Mouse (Mus musculus) left cerebral cortex, postnatal 36 days (tissue): ENCODE measurements around the gene Arid5b. TPM values are rescaled to one million over a fixed set of nuclear protein-coding genes. Genes with fewer than 3 reads are reported as not detected.

Experiments
- DNase-seq, 2 experiments: peaks; one replicate each; pipeline ENCODE4 v3.0.0; 2021 to 2022; ENCODE audit warnings: low spot score in 2 of 2, mixed read lengths in 1 of 2
- intact Hi-C: fragments of 180-260 bp; cut with DNase I; formaldehyde crosslinking; loops from one replicate; pipeline ENCODE4 v1.15.1; 2025
- total RNA-seq, 2 experiments: library from RNA; stranded (reverse); gene quantifications; 2 replicates each; pipeline ENCODE4 v1.2.3; 2021

Gene Arid5b
- total RNA-seq, 2 experiments from 2014 or later: 27.8 to 34.3 TPM

DNA sequence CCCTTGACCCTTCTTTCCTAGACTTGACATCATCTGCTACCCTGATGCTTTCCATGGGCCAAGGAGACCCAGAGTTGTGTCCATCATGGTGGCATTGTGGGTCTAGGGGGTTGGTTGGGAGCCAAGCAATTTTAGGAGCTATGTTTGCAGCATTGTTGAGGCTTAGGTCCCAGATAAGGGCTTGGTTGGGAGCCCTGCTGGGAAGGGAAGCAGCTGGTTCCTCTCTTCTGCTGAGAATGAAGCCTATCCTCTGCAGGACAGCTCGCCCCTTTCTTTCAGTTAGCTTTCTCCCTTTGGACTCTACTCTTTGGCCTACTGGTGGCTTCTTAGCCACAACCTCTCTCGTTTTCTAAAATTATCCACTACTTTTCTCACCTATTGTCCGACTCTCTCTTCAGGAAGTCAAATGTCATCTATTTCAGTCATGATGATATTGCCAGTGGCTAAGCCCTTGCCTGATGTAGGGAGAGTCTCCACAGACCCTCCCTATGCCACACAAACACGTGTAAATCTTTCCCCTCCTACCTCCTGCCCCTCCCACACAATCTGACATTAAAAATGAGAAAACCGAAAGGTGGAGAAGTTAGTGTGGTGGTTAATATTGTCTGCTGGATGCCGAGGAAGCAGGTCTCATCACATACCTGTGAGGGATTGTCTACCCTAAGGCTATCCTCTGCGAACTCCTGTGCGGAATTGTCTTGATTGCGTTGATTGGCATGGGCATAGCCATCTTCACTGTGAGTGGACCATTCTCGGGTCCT is 198.4 kb downstream of the Arid5b start:
- no peak for DNase-seq
- intact Hi-C loops: no loop called here

DNA sequence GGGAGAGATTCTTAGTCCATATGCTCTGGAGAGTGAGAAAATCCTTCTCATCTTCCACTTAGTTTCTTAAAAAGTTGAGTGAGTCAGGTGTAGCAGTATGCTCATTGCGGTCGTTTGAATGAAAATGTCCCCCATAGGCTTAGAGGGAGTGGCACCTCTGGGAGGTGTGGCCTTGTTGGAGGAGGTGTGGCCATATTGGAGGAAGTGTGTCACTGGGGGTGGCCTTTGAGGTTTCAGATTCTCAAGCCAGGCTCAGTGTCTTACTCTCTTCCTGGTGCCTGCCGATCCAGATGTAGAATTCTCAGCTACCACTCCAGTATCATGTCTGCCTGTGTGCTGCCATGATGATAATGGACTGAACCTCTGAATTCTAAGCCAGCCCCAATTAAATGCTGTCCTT is 199.8 kb downstream of the Arid5b start:
- no peak for DNase-seq
- intact Hi-C loops: no loop called here

DNA sequence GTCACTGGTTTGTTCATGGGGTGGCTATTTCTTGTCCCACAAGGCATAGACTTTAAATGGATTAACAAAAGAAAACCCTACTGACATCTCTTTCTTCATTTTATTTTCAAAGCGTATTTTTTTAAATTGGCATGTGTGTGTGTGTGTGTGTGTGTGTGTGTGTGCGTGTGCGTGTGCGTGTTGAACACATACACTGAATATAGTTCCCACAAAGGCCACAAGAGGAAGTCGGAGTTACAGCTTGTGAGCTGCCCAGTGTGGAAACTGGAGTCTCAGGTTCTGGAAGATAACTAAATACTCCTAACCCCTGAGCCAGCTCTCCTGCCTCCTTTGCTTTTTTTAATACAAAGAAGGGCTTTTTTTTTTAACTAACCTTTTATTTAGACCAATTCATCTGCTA is 203.4 kb downstream of the Arid5b start:
- intact Hi-C loops: no loop called here
- DNase-seq: no peak

DNA sequence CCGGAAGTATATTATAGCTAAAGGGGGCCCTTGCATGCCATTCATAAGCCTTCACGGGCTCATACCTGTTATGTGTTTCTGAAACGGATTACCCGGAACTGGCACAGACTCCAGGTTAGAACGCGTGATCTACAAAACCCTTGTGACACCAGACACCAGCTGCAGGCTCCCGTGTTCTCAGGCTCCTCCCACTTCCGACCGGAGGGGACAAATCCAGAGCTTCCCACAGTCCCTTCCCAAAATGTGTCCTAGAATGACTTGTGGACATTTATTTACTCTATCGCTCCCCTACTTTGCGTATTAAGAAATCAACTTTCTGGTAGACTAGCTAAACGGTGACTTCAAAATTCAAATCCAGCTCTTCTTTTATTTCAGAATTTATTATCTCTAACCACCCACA is 204.2 kb downstream of the Arid5b start:
- intact Hi-C loops: no loop called here
- DNase-seq: no peak

DNA sequence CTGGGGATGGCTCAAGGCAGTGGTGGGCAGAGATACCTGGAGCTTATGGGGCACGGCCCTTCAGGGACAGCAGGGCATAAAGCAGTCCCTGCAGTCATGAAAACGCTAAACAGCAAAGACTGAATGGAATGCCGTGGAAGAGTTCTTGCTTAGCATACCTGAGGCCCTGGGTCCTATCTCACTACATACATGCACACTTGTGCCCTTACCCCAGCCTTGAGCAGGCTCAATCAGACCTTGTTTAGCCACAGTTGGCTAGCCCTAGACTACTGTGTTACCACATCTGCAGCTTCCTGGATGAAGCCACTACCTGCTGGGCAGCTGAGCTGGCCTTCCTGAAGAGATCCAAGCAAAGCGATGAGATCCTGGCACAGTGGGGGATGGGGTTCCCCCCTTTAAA is 205.9 kb downstream of the Arid5b start:
- DNase-seq: no peak
- intact Hi-C loops: no loop called here

DNA sequence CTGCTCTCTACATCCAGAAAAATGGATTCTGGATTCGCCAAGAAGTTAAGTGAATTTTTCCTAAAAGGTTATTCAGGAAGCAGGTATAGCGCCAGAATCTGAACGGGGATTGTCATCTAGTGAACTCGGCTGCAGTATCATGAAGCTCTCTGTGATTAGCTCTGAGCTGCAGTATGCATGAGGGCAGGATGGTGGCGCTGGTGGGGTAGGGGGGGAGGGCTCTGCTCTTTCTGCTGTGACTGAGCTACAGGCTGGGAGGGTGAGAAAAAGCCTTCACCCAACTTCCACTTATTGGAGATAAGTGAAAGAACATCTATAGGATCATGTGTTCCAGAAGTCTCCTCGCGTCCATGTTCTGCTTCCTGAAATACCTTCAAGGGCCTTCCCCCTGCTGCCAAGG is 207.5 kb downstream of the Arid5b start:
- no peak for DNase-seq
- intact Hi-C loops: no loop called here

DNA sequence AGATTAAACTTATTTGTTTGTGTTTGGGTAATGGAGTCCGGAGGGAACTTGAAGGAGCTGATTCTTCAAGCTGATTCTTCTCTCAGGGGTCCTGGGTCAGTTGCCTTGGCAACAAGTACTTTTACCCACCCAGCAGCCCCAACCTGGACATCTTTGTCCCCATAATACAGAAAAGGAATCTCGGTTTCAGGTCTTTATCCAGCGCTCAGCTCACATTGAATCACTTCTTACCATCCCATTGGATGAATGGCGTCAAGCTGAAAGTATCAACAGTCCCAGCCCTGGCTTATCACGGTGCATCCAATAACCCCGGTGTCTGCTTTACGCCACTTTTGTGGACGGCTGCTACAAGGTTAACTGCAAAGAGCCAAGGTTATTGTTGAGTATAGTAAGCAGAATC is 210.1 kb downstream of the Arid5b start:
- DNase-seq: no peak
- intact Hi-C loops: no loop called here

DNA sequence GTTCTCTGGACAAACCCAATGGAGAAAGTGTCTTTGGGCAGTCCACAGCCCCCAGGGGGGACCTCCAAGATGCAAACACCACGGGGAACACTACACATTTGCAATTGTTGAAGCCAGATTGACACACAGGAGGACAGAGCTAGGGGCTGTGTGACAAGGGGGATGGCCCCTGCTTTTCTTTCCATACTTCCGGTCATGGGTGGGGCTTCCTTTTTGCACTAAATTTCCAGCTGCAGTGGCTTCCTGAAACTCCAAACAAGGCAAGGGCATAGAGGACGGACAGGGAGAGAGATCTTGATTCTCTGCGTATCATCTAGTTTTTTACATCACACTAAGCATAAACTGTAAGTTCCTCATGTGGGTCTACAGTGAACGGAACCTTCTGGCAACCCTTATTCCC is 210.6 kb downstream of the Arid5b start:
- intact Hi-C loops: no loop called here
- no peak for DNase-seq

DNA sequence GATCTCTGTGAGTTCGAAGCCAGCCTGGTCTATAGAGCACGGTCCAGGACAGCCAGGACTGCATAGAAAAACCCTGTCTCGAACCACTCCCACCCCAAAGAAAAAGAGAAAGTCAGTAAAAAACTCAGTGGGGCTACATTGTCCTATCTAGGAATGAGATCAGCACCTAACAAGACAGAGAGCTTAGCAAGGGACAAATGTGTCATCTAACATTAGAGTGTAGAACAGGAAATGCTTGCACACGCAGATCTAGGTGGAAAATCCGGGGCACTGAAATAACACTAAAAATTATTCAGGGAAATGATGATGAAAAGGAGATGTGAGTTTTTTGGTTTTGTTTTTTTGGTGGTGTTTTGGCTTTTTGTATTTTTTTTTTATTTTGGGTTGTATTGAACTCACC is 212.4 kb downstream of the Arid5b start:
- intact Hi-C loops: no loop called here
- DNase-seq: no peak

DNA sequence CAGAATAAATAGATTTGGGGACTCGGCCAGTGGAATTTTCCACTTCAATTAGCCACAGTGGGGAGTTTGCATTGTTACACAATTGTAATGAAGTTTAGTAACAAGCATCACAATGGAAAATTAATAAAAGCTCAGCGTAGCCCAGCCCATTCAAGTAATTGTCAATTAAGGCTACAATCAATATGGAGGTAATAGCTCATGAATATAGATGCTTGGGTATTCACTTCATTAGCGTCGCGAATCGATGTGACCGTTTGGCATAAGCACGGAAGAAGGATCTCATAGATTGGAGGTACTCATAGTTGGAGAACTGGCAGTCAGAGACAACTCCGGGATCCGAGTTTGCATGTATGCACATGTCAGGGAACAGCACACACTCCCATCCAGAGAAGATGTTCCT is 214.0 kb downstream of the Arid5b start:
- intact Hi-C loops: no loop called here

DNA sequence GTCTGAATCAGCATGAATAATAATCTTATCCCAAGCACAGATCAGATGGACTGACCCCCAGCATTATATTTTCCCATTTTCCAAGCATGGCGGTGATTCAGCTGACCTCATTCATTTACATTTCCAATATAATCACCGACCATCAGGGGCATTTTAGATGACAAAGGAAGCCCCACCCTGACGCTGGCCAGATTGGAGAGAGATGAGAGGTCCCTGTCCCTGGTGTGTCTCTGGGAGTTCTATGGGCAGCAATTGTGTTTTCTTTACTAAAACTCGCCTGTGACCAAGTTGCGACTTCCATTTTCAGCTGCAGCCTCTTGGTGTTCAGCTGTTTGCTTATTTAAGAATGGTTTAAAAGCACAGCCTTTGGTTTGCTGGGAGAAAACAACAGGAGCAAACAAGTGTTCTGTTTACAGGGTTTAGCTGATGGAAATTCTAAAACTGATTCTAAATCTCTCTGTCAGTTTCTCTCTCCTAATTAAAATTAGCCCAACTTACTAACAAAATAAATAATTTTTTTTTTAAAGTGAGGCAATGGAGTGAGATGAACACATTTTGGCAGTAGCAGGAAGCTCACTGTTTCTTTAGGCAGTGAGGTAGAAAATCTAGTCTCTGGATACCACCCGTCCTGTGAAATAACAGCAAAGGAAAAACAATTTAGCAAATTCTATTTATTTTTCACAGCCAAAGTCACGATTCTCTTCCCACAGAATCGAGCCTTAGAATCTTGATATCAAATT is 214.6 kb downstream of the Arid5b start:
- DNase-seq: no peak
- intact Hi-C loops: no loop called here

More for the DNA sequence above, 214.0 kb downstream of the Arid5b start:
- DNase-seq: no peak

DNA sequence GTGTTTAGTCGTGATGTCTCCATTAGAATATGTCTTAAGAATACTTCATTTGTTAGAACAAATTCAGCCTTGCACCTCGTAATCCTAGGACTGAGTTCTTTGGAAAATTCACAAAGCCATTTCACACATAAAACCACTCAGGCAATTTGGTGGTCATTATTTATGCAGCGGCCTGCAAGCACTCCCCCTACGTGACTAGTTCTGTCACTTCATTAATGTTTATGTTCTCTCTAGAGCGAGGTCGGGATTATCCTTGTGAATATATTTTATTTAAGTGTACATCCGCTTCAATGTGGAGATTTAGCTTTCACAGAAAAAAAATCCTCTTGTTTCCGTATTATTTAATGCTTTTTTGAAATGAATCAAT is 217.3 kb downstream of the Arid5b start:
- DNase-seq: no peak
- intact Hi-C loops: no loop called here

DNA sequence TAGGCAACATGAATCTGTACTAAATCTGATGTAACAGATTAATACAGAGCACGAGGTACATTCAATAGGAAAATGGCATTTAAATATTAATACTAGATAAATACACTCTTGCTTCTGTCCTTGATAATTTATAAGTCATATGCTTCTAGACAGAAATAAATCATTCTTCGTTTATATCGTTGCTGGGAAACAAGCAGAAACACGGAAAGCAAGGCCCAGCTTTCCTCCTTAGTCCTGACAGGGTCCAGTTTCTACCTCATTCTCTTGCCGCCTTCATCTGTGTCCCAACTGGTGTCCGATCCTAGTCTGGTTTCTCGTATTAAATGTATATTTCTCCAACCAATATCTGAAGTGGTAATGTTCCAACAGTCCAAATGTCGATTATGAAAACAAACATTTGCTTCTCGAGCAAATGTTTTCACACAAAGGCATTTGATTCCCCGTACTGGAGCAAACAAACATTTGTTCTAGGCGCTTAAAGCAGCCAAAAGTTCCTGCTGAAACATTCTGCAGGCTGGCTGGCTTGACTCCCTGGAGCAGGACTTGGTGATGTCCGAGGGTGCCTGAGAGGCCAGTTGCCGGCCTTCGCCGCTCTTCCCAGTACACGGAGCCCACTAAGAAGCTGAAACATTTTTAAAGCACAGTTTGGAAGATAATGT is 217.8 kb downstream of the Arid5b start:
- no peak for DNase-seq
- intact Hi-C loops: no loop called here

DNA sequence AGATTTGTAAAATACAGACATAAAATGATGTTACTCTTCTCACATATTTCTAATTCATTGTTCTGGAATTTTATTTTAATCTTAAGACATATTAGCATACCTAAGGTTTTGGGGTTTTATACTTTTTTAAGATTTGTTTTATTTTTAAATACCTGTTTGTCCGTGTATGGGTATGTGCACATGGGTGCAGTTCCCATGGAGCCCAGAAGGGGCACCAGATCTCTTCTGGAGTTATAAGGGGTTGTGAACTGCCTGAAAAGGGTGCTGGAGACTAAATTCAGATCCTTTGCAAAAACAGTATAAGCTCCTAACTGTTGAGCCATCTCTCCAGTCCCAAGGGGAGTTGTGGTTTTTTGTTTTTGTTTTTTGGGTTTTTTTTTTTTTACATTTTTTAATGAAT is 220.2 kb downstream of the Arid5b start:
- DNase-seq: no peak
- intact Hi-C loops: no loop called here

DNA sequence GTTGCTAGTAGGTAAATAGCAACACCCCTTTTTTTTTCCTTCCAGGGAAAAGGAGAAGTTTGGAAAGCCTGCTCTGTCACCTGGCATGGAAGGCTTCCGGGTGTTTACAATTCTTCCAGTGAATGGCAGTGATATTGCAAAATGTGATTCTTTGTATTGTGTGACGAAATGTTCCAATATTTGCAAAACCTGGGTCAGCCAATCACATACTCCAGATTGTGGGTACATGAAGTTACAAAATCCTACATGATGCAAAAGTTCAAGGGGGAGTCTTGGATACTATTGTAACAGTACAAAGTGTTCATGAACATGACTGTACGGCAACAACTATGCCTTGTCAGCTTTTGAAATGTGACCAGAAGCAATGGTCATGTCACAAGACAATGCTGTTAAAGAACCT is 220.7 kb downstream of the Arid5b start:
- DNase-seq: no peak
- intact Hi-C loops: no loop called here

DNA sequence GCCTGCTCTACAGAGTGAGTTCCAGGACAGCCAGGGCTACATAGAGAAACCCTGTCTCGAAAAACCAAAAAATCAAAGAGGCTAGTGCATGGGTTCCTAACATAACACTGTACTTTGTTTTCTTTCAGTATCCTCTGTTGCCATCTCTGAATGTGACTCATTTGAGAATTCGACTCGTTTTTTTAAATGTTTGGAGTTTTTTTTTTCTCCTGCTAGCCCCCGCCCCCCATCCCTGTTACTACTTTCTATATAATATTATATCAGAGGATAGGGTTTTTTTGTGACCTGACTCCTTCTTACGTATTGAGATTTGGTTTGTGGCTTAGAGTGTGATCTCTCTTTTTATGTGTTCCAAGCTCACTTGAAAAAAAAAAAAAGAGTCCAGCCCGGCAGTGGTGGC is 223.8 kb downstream of the Arid5b start:
- no peak for DNase-seq
- intact Hi-C loops: no loop called here

DNA sequence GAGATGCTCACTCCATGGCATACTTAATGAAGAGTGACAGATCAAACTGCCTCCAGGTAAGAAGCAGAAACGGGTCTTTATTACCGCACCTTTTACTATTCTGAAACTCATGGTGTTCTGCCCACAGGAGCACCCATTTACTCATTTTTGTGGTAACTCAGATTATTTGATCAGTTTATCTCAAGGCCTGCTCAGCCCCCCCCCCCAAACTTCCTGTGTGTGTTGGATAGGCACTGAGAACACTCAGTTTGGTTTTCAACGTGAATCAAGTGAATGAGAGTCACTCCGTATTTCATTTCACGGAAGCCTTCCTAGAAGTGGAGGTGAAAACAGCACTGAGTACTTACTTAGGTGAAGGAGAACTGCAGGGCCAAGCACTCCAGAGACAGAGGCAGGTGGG is 224.4 kb downstream of the Arid5b start:
- no peak for DNase-seq
- intact Hi-C loops: no loop called here

DNA sequence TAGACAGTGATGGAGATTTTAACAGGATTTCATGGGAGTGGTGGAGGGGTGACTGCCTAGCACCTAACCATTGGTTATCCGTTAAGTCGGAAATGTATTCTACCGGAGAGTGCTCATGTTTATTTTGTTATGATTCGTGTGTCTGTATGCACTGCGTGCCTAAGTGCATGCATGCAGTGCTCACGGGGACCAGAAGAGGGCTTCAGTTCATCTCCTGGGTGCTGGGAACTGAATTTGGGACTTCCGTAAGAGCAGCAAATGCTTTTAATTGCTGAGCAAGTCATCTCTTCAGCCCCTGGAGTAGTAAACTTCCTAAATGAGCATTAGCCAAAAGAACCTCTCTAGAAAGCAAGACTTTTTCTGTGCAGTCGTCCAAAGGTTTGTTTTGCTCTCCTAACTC is 226.2 kb downstream of the Arid5b start:
- DNase-seq: no peak
- intact Hi-C loops: no loop called here

DNA sequence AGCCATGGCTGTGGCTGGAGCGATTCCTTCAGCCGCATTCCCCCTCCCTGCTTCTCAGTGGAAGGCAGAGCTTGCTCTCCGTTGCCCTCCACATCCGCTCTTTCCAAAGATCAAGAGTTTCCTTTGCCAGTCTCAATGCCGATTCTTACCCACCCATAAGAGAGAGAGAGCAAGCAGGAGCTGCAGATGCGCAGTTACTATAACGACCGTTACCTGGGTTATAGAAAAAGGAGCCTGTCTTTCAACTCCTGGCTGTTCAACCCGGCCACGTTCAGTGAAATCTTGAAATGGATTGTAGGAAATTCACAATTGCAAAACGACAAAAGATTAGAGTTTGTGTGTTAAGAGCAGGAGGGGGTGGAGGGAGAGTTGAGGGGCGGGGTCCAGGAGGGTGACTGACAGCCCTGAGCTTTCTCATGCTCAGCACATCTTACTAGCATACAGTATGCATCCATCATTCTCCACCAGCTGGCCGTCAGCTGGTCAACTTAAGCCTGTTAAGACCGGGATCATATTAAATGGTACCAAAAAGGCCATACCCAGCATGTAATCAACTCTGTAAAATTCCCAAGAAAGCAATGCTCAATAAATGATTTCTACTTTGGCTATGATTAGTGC is 227.1 kb downstream of the Arid5b start:
- DNase-seq: no peak
- intact Hi-C loops: no loop called here

DNA sequence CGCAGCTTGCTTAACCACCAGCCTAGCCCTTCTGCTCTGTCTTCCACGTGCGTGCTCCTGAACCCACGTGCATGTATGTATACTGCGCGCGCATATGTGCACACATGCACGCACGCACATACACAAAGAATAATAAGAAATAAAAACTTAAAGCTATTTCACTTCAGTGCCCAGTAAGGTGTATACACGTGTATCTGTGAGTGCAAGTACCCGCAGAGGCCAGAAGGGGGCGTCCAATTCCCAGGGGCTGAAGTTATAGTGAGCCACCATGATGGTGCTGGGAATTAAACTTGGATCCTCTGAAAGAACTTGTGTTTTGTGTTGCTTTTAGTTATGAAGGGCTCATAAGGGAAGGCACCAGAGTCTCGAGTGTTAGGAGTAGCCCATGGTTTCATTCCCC is 227.7 kb downstream of the Arid5b start:
- intact Hi-C loops: no loop called here
- DNase-seq: no peak
